Mouse (Mus musculus) lung, embryonic 16.5 days (tissue): ENCODE measurements around the gene Mtrf1l. TPM values are rescaled to one million over a fixed set of nuclear protein-coding genes. Genes with fewer than 3 reads are reported as not detected.
A peak's percentile ranks its signal among the peaks of the same experiment; 100 is the strongest.

ENCODE experiments used
- ATAC-seq: fragments of 200-750 bp; cut with Nextera tagmentation; 2 replicates; pipeline ENCODE4 v1.8.0; 2017; ENCODE audit warnings: low read depth, mild to moderate bottlenecking, moderate library complexity
- H3K27ac ChIP-seq: fragments of 300-500 bp; sonication (generic); 2 replicates; pipeline ENCODE4 v1.5.1; 2014; ENCODE audit warnings: mild to moderate bottlenecking, control low read depth, low read length
- H3K27me3 ChIP-seq: fragments of 300-500 bp; sonication (generic); 2 replicates; pipeline ENCODE4 v1.6.1; 2014; ENCODE audit warnings: low read depth, low read length, mixed read lengths; ENCODE audit not compliant: control insufficient read depth, insufficient read depth
- H3K36me3 ChIP-seq: fragments of 300-500 bp; sonication (generic); 2 replicates; pipeline ENCODE4 v1.6.1; 2014; ENCODE audit warnings: low read length; ENCODE audit not compliant: control insufficient read depth, insufficient read depth
- H3K4me1 ChIP-seq: fragments of 300-500 bp; sonication (generic); replicated peaks from 2 replicates; pipeline ENCODE4 v1.6.1; 2014; ENCODE audit warnings: low read length, mixed read lengths; ENCODE audit not compliant: control insufficient read depth, insufficient read depth
- H3K4me2 ChIP-seq: fragments of 300-500 bp; sonication (generic); 2 replicates; pipeline ENCODE4 v1.6.1; 2014; ENCODE audit warnings: low read depth, low read length, control low read depth
- H3K4me3 ChIP-seq: fragments of 300-500 bp; sonication (generic); 2 replicates; pipeline ENCODE4 v1.5.1; 2014; ENCODE audit warnings: mild to moderate bottlenecking, low read length, control low read depth
- H3K9ac ChIP-seq: fragments of 300-500 bp; sonication (generic); 2 replicates; pipeline ENCODE4 v1.6.1; 2014; ENCODE audit warnings: low read length, control low read depth
- H3K9me3 ChIP-seq: fragments of 300-500 bp; sonication (generic); 2 replicates; pipeline ENCODE4 v1.6.1; 2016; ENCODE audit warnings: low read length; ENCODE audit not compliant: control insufficient read depth
- WGBS: fragments of 180-500 bp; shearing (Covaris S2); extraction: QIAGEN DNeasy Blood & Tissue Kit; methylation state at CpG from one replicate; pipeline ENCODE4 v1.1.7; 2014; 5-methylcytosine and 5-hydroxymethylcytosine counted together
- polyA plus RNA-seq: library from polyadenylated mRNA; unstranded; fragments of >200 nt; fragmentation: Nextera tagmentation; extraction: Ambion mirVana; gene quantifications from 2 replicates; pipeline ENCODE4 v1.2.1, GENCODE M21; 2015

Gene Mtrf1l
- 14.1 and 15.7 TPM in 2 replicates for polyA plus RNA-seq

- H3K27ac ChIP-seq, result peak within 1 kb of the TSS; percentile 95
- H3K4me1 ChIP-seq, result peaks cover 11% of the 10 kb centered on the region
- 0% methylated on average over 47 of the region's 47 CpGs for WGBS
- H3K27me3 ChIP-seq, result no peaks in the 10 kb centered on the region
- no peaks in the 10 kb centered on the region for H3K9me3 ChIP-seq
- H3K4me3 ChIP-seq, result peak within 1 kb of the TSS; percentile 70
- peaks cover 10% of the 10 kb centered on the region for H3K36me3 ChIP-seq
- peak within 1 kb of the TSS; percentile 84 for H3K9ac ChIP-seq
- peak within 1 kb of the TSS; percentile 73 for H3K4me2 ChIP-seq
- peak; percentile 95 for ATAC-seq
Measured at GRCm38 (mm10) chr10:5823740-5824491, at the start of gene Mtrf1l. TSS of gene Mtrf1l (minus strand) at chr10:5823910.

GRCm38 (mm10) chr10:5871081-5871480, 47.4 kb upstream of the Mtrf1l start:
- H3K9me3 ChIP-seq, result no peaks in the 10 kb centered on the region
- H3K36me3 ChIP-seq, result no peaks in the 10 kb centered on the region
- H3K4me2 ChIP-seq, result no peak overlapping the region
- H3K27me3 ChIP-seq, result no peaks in the 10 kb centered on the region
- H3K9ac ChIP-seq, result no peak overlapping the region
- 32% methylated on average over 4 of the region's 4 CpGs for WGBS
- ATAC-seq, result no peak
- H3K4me3 ChIP-seq, result no peak overlapping the region
- H3K27ac ChIP-seq, result no peak overlapping the region
- no peaks in the 10 kb centered on the region for H3K4me1 ChIP-seq

- H3K4me3 ChIP-seq, result no peak overlapping the region
Measured at GRCm38 (mm10) chr10:5867981-5868552, 44.4 kb upstream of the Mtrf1l start.

GRCm38 (mm10) chr10:5865996-5866395, 42.3 kb upstream of the Mtrf1l start:
- no peak overlapping the region for H3K4me2 ChIP-seq
- peaks cover 3% of the 10 kb centered on the region for H3K9me3 ChIP-seq
- H3K4me1 ChIP-seq, result no peaks in the 10 kb centered on the region
- H3K27me3 ChIP-seq, result no peaks in the 10 kb centered on the region
- H3K4me3 ChIP-seq, result no peak overlapping the region
- no peaks in the 10 kb centered on the region for H3K36me3 ChIP-seq
- ATAC-seq, result no peak
- no peak overlapping the region for H3K9ac ChIP-seq
- WGBS, result 59% methylated on average over 2 of the region's 2 CpGs
- H3K27ac ChIP-seq, result no peak overlapping the region

More at GRCm38 (mm10) chr10:5867981-5868552, 44.4 kb upstream of the Mtrf1l start:
- no peaks in the 10 kb centered on the region for H3K4me1 ChIP-seq
- H3K9ac ChIP-seq, result no peak overlapping the region
- H3K27me3 ChIP-seq, result no peaks in the 10 kb centered on the region
- no peak for ATAC-seq
- H3K9me3 ChIP-seq, result no peaks in the 10 kb centered on the region
- no peak overlapping the region for H3K4me2 ChIP-seq
- no peak overlapping the region for H3K27ac ChIP-seq
- H3K36me3 ChIP-seq, result no peaks in the 10 kb centered on the region
- WGBS, result 71% methylated on average over 11 of the region's 11 CpGs

GRCm38 (mm10) chr10:5862669-5863068, 39.0 kb upstream of the Mtrf1l start:
- H3K4me3 ChIP-seq, result no peak overlapping the region
- 91% methylated on average over 3 of the region's 3 CpGs for WGBS
- no peak for ATAC-seq
- H3K9ac ChIP-seq, result no peak overlapping the region
- H3K4me1 ChIP-seq, result no peaks in the 10 kb centered on the region
- no peaks in the 10 kb centered on the region for H3K27me3 ChIP-seq
- H3K36me3 ChIP-seq, result no peaks in the 10 kb centered on the region
- H3K27ac ChIP-seq, result no peak overlapping the region
- no peak overlapping the region for H3K4me2 ChIP-seq
- peaks cover 3% of the 10 kb centered on the region for H3K9me3 ChIP-seq

- Histone ChIP-seq H3K27ac (no peak overlapping the region), H3K4me1 (no peaks in the 10 kb centered on the region), H3K36me3 (no peaks in the 10 kb centered on the region), H3K4me3 (no peak overlapping the region), H3K9ac (no peak overlapping the region), H3K9me3 (peaks cover 3% of the 10 kb centered on the region), H3K27me3 (no peaks in the 10 kb centered on the region), H3K4me2 (no peak overlapping the region)
- WGBS, result 86% methylated on average over 3 of the region's 3 CpGs
- ATAC-seq, result no peak
Measured at GRCm38 (mm10) chr10:5860849-5861248, 37.1 kb upstream of the Mtrf1l start.

GRCm38 (mm10) chr10:5859729-5860128, 36.0 kb upstream of the Mtrf1l start:
- H3K36me3 ChIP-seq, result no peaks in the 10 kb centered on the region
- H3K27ac ChIP-seq, result no peak overlapping the region
- 64% methylated on average over 4 of the region's 4 CpGs for WGBS
- H3K9me3 ChIP-seq, result peaks cover 3% of the 10 kb centered on the region
- no peaks in the 10 kb centered on the region for H3K4me1 ChIP-seq
- H3K9ac ChIP-seq, result no peak overlapping the region
- H3K27me3 ChIP-seq, result no peaks in the 10 kb centered on the region
- no peak overlapping the region for H3K4me2 ChIP-seq
- ATAC-seq, result no peak
- no peak overlapping the region for H3K4me3 ChIP-seq

- ATAC-seq, result no peak
- peak overlapping the region; percentile 1 for H3K4me2 ChIP-seq
- H3K27me3 ChIP-seq, result no peaks in the 10 kb centered on the region
- H3K4me3 ChIP-seq, result peak overlapping the region; percentile 3; the same call in 1 of the 2 replicates
- WGBS, result 25% methylated on average over 10 of the region's 10 CpGs
- no peak overlapping the region for H3K9ac ChIP-seq
- H3K4me1 ChIP-seq, result no peaks in the 10 kb centered on the region
- H3K9me3 ChIP-seq, result peaks cover 3% of the 10 kb centered on the region
- no peak overlapping the region for H3K27ac ChIP-seq
- no peaks in the 10 kb centered on the region for H3K36me3 ChIP-seq
Measured at GRCm38 (mm10) chr10:5857996-5858549, 34.4 kb upstream of the Mtrf1l start.

GRCm38 (mm10) chr10:5853290-5853868, 29.7 kb upstream of the Mtrf1l start:
- Histone ChIP-seq H3K4me1 (no peaks in the 10 kb centered on the region), H3K27me3 (no peaks in the 10 kb centered on the region), H3K4me2 (no peak overlapping the region), H3K9ac (no peak overlapping the region), H3K9me3 (no peaks in the 10 kb centered on the region), H3K36me3 (no peaks in the 10 kb centered on the region), H3K27ac (no peak overlapping the region), H3K4me3 (no peak overlapping the region)
- WGBS, result 81% methylated on average over 8 of the region's 8 CpGs
- ATAC-seq, result no peak
